Mouse (Mus musculus) liver, adult 2 months (tissue): ENCODE results near the gene Pphln1. TPM values are rescaled to one million over a fixed set of nuclear protein-coding genes. Genes with fewer than 3 reads are reported as not detected.

ENCODE experiments used
- DNase-seq: peaks from one replicate; pipeline ENCODE4 v3.0.0-alpha.2; 2011; ENCODE audit warnings: low read depth, low spot score; ENCODE audit errors: extremely low read depth
- H3K27ac ChIP-seq: fragments of 200-500 bp; replicated peaks from 2 replicates; pipeline ENCODE4 v1.5.1; 2012; ENCODE audit warnings: low read depth, mild to moderate bottlenecking, control low read depth, inconsistent platforms, low read length; ENCODE audit not compliant: insufficient read depth
- H3K27me3 ChIP-seq: fragments of 200-500 bp; 2 replicates; pipeline ENCODE4 v1.6.1; 2012; ENCODE audit warnings: mild to moderate bottlenecking, moderate library complexity, low read length, inconsistent platforms; ENCODE audit not compliant: control insufficient read depth, insufficient read depth
- H3K36me3 ChIP-seq: fragments of 200-500 bp; 2 replicates; pipeline ENCODE4 v1.6.1; 2012; ENCODE audit warnings: low read length, inconsistent platforms; ENCODE audit not compliant: control insufficient read depth, insufficient read depth
- H3K4me1 ChIP-seq: fragments of 200-500 bp; 2 replicates; pipeline ENCODE4 v1.6.1; 2011; ENCODE audit warnings: low read length; ENCODE audit not compliant: control insufficient read depth, insufficient read depth
- H3K4me3 ChIP-seq: fragments of 200-500 bp; 2 replicates; pipeline ENCODE4 v1.5.1; 2011; ENCODE audit warnings: low read depth, mild to moderate bottlenecking, control low read depth, low read length, moderate library complexity; ENCODE audit not compliant: insufficient read depth
- H3K79me2 ChIP-seq: fragments of 200-500 bp; 2 replicates; pipeline ENCODE4 v1.6.1; 2012; ENCODE audit warnings: inconsistent platforms, mild to moderate bottlenecking, low read length, moderate library complexity; ENCODE audit not compliant: control insufficient read depth, insufficient read depth
- H3K9ac ChIP-seq: fragments of 200-500 bp; 2 replicates; pipeline ENCODE4 v1.6.1; 2012; ENCODE audit warnings: low read depth, mild to moderate bottlenecking, control low read depth, inconsistent platforms, low read length
- CTCF ChIP-seq: fragments of 200-500 bp; IDR thresholded peaks from 2 replicates; pipeline ENCODE4 v1.5.1; 2011; ENCODE audit warnings: low read depth, low read length, control low read depth
- POLR2A ChIP-seq: fragments of 200-500 bp; IDR thresholded peaks from 2 replicates; pipeline ENCODE4 v1.6.1; 2011; ENCODE audit warnings: low read length, control low read depth; ENCODE audit not compliant: insufficient read depth; ENCODE audit errors: extremely low read depth
- WGBS: fragments of 180-500 bp; shearing (Covaris S2); methylation state at CpG from one replicate; pipeline ENCODE4 v1.1.7; 2018; 5-methylcytosine and 5-hydroxymethylcytosine counted together
- polyA plus RNA-seq: library from polyadenylated mRNA; depleted of rRNA; stranded (reverse); fragments of >200 nt; gene quantifications from 2 replicates; pipeline ENCODE4 v1.2.3, GENCODE M21; 2012
- total RNA-seq: library from RNA; depleted of rRNA; stranded (reverse); fragments of >200 nt; gene quantifications from 2 replicates; pipeline ENCODE4 v1.2.3, GENCODE M21; 2014

The Pphln1 gene
- total and polyA plus RNA-seq, 2 experiments, result 4.2 to 11.7 TPM

GRCm38 (mm10) chr15:93414456-93414855, 16.3 kb downstream of the Pphln1 start:
- Histone ChIP-seq H3K27ac (no peak overlapping the region), H3K79me2 (peaks cover 8% of the 10 kb centered on the region; the same call in 1 of the 2 replicates), H3K4me1 (no peaks in the 10 kb centered on the region), H3K36me3 (peaks cover 11% of the 10 kb centered on the region), H3K27me3 (no peaks in the 10 kb centered on the region), H3K4me3 (no peak overlapping the region), H3K9ac (no peak overlapping the region)
- DNase-seq, result no peak
- TF ChIP-seq CTCF (no peak), POLR2A (no peak)
- 99% methylated on average over 9 of the region's 9 CpGs for WGBS

- Histone ChIP-seq H3K9ac (no peak overlapping the region), H3K27ac (no peak overlapping the region), H3K36me3 (peaks cover 8% of the 10 kb centered on the region), H3K4me3 (no peak overlapping the region), H3K79me2 (peaks cover 6% of the 10 kb centered on the region; the same call in 1 of the 2 replicates), H3K4me1 (no peaks in the 10 kb centered on the region), H3K27me3 (no peaks in the 10 kb centered on the region)
- no peak for TF ChIP-seq POLR2A
- TF ChIP-seq CTCF, result no peak
- no peak for DNase-seq
- 74% methylated on average over 6 of the region's 6 CpGs for WGBS
These were observed 18.1 kb downstream of the Pphln1 start for GRCm38 (mm10) chr15:93416300-93416699.

- 76% methylated on average over 7 of the region's 7 CpGs for WGBS
These were observed 22.4 kb downstream of the Pphln1 start for GRCm38 (mm10) chr15:93420596-93420995.

GRCm38 (mm10) chr15:93422537-93422936, 24.4 kb downstream of the Pphln1 start:
- 100% methylated on average over 1 of the region's 1 CpGs for WGBS
- TF ChIP-seq CTCF (no peak), POLR2A (no peak)
- Histone ChIP-seq H3K36me3 (peaks cover 13% of the 10 kb centered on the region), H3K27me3 (no peaks in the 10 kb centered on the region), H3K4me3 (no peak overlapping the region), H3K79me2 (peaks cover 2% of the 10 kb centered on the region; the same call in 1 of the 2 replicates), H3K9ac (no peak overlapping the region), H3K4me1 (no peaks in the 10 kb centered on the region), H3K27ac (no peak overlapping the region)
- DNase-seq, result no peak

More at GRCm38 (mm10) chr15:93420596-93420995, 22.4 kb downstream of the Pphln1 start:
- H3K4me3 ChIP-seq, result no peak overlapping the region
- no peak overlapping the region for H3K27ac ChIP-seq
- H3K79me2 ChIP-seq, result peaks cover 6% of the 10 kb centered on the region; the same call in 1 of the 2 replicates
- H3K4me1 ChIP-seq, result no peaks in the 10 kb centered on the region
- peaks cover 13% of the 10 kb centered on the region for H3K36me3 ChIP-seq
- TF ChIP-seq POLR2A (no peak), CTCF (no peak)
- DNase-seq, result no peak
- no peaks in the 10 kb centered on the region for H3K27me3 ChIP-seq
- H3K9ac ChIP-seq, result no peak overlapping the region

- Histone ChIP-seq H3K9ac (no peak overlapping the region), H3K4me1 (no peaks in the 10 kb centered on the region), H3K4me3 (no peak overlapping the region), H3K27me3 (no peaks in the 10 kb centered on the region), H3K27ac (no peak overlapping the region), H3K79me2 (no peaks in the 10 kb centered on the region), H3K36me3 (no peaks in the 10 kb centered on the region; the same call in 1 of the 2 replicates)
- TF ChIP-seq CTCF, result no peak
- no peak for TF ChIP-seq POLR2A
- 64% methylated on average over 11 of the region's 11 CpGs for WGBS
- no peak for DNase-seq
These were observed 35.7 kb downstream of the Pphln1 start for GRCm38 (mm10) chr15:93433811-93434210.

GRCm38 (mm10) chr15:93435998-93436397, 37.8 kb downstream of the Pphln1 start:
- WGBS, result 94% methylated on average over 12 of the region's 12 CpGs
- no peak overlapping the region for H3K9ac ChIP-seq
- DNase-seq, result no peak
- H3K79me2 ChIP-seq, result no peaks in the 10 kb centered on the region
- H3K4me3 ChIP-seq, result no peak overlapping the region
- H3K27ac ChIP-seq, result no peak overlapping the region
- H3K4me1 ChIP-seq, result no peaks in the 10 kb centered on the region
- peaks cover 3% of the 10 kb centered on the region; the same call in 1 of the 2 replicates for H3K36me3 ChIP-seq
- no peaks in the 10 kb centered on the region for H3K27me3 ChIP-seq
- TF ChIP-seq CTCF (no peak), POLR2A (no peak)
